Mouse (Mus musculus) olfactory bulb, adult 2 months (tissue): ENCODE results near the gene Lbp. TPM values are rescaled to one million over a fixed set of nuclear protein-coding genes. Genes with fewer than 3 reads are reported as not detected.

Experiments
- H3K27ac ChIP-seq: fragments of 200-500 bp; 2 replicates; pipeline ENCODE4 v1.5.1; 2012; ENCODE audit warnings: low read depth, low read length; ENCODE audit not compliant: insufficient read depth
- H3K4me1 ChIP-seq: fragments of 200-500 bp; 2 replicates; pipeline ENCODE4 v1.6.1; 2012; ENCODE audit warnings: low read length; ENCODE audit not compliant: control insufficient read depth, insufficient read depth
- H3K4me3 ChIP-seq: fragments of 200-500 bp; 2 replicates; pipeline ENCODE4 v1.5.1; 2012; ENCODE audit warnings: mild to moderate bottlenecking, low read depth, low read length, moderate library complexity; ENCODE audit not compliant: insufficient read depth
- CTCF ChIP-seq: fragments of 200-500 bp; IDR thresholded peaks from 2 replicates; pipeline ENCODE4 v1.5.1; 2012; ENCODE audit warnings: low read depth, mild to moderate bottlenecking, low read length, moderate library complexity; ENCODE audit not compliant: insufficient read depth
- POLR2A ChIP-seq: fragments of 200-500 bp; IDR thresholded peaks from 2 replicates; pipeline ENCODE4 v1.6.1; 2012; ENCODE audit warnings: mild to moderate bottlenecking, low read depth, low read length, moderate library complexity; ENCODE audit not compliant: insufficient read depth
- WGBS: fragments of 180-500 bp; shearing (Covaris S2); methylation state at CpG from one replicate; pipeline ENCODE4 v1.1.7; 2018; 5-methylcytosine and 5-hydroxymethylcytosine counted together
- polyA plus RNA-seq: library from polyadenylated mRNA; stranded (reverse); fragments of >200 nt; gene quantifications from 2 replicates; pipeline ENCODE4 v1.2.4, GENCODE M21; 2012; ENCODE audit warnings: low replicate concordance; ENCODE audit not compliant: missing spikeins, insufficient read depth, insufficient read length

Gene Lbp
- polyA plus RNA-seq, 1 experiment = not detected

- 0 out of 2 replicates have a peak, but pooled peaks cover 6% of the 10 kb centered on the region for H3K4me1 ChIP-seq
- H3K4me3 ChIP-seq = no peak overlapping the region
- TF ChIP-seq CTCF (no peak), POLR2A (no peak)
- no peak overlapping the region for H3K27ac ChIP-seq
- 86% methylated on average over 4 of the region's 4 CpGs for WGBS
Observed at GRCm38 (mm10) chr2:158275811-158276210, 30.5 kb upstream of the Lbp start.

- H3K4me3 ChIP-seq = no peak overlapping the region
- TF ChIP-seq POLR2A = no peak
- TF ChIP-seq CTCF = no peak
- 0 out of 2 replicates have a peak, but pooled peaks cover 6% of the 10 kb centered on the region for H3K4me1 ChIP-seq
- 90% methylated on average over 6 of the region's 6 CpGs for WGBS
- no peak overlapping the region for H3K27ac ChIP-seq
Observed at GRCm38 (mm10) chr2:158276451-158276850, 29.8 kb upstream of the Lbp start.

- WGBS = 86% methylated on average over 4 of the region's 4 CpGs
- Histone ChIP-seq H3K4me1 (0 out of 2 replicates have a peak, but pooled peaks cover 6% of the 10 kb centered on the region), H3K4me3 (no peak overlapping the region), H3K27ac (no peak overlapping the region)
- TF ChIP-seq CTCF (no peak), POLR2A (no peak)
Observed at GRCm38 (mm10) chr2:158276878-158277277, 29.4 kb upstream of the Lbp start.

- Histone ChIP-seq H3K4me3 (no peak overlapping the region), H3K4me1 (0 out of 2 replicates have a peak, but pooled peaks cover 3% of the 10 kb centered on the region), H3K27ac (no peak overlapping the region)
- TF ChIP-seq POLR2A (no peak), CTCF (no peak)
- WGBS = 94% methylated on average over 4 of the region's 4 CpGs
Observed at GRCm38 (mm10) chr2:158279656-158280055, 26.6 kb upstream of the Lbp start.

- TF ChIP-seq POLR2A (no peak), CTCF (no peak)
- H3K4me3 ChIP-seq = no peak overlapping the region
- H3K27ac ChIP-seq = no peak overlapping the region
- 85% methylated on average over 16 of the region's 16 CpGs for whole genome bisulfite sequencing
- H3K4me1 ChIP-seq = peaks cover 13% of the 10 kb centered on the region
Observed at GRCm38 (mm10) chr2:158281497-158282205, 24.6 kb upstream of the Lbp start.

GRCm38 (mm10) chr2:158283136-158283535 is 23.2 kb upstream of the Lbp start:
- Histone ChIP-seq H3K4me3 (no peak overlapping the region), H3K27ac (no peak overlapping the region), H3K4me1 (peaks cover 13% of the 10 kb centered on the region)
- 89% methylated on average over 7 of the region's 7 CpGs for WGBS
- TF ChIP-seq CTCF (no peak), POLR2A (no peak)

GRCm38 (mm10) chr2:158283771-158284170 is 22.5 kb upstream of the Lbp start:
- Histone ChIP-seq H3K4me3 (no peak overlapping the region), H3K27ac (no peak overlapping the region), H3K4me1 (peaks cover 13% of the 10 kb centered on the region)
- 84% methylated on average over 6 of the region's 6 CpGs for WGBS
- TF ChIP-seq POLR2A (no peak), CTCF (no peak)

GRCm38 (mm10) chr2:158284571-158284970 is 21.7 kb upstream of the Lbp start:
- Histone ChIP-seq H3K4me3 (no peak overlapping the region), H3K4me1 (peaks cover 13% of the 10 kb centered on the region), H3K27ac (no peak overlapping the region)
- peak; percentile 41; the same call in 1 of the 2 replicates for TF ChIP-seq CTCF
- TF ChIP-seq POLR2A = no peak
- WGBS = 40% methylated on average over 11 of the region's 11 CpGs

GRCm38 (mm10) chr2:158285655-158286054 is 20.6 kb upstream of the Lbp start:
- TF ChIP-seq CTCF (no peak), POLR2A (no peak)
- 34% methylated on average over 6 of the region's 6 CpGs for WGBS
- Histone ChIP-seq H3K4me1 (peaks cover 13% of the 10 kb centered on the region), H3K27ac (no peak overlapping the region), H3K4me3 (no peak overlapping the region)
